Mouse (Mus musculus): ENCODE measurements around the gene Rnasel. TPM values are rescaled to one million over a fixed set of nuclear protein-coding genes. Genes with fewer than 3 reads are reported as not detected.
A peak's percentile ranks its signal among the peaks of the same experiment; 100 is the strongest.
"Not testable (repeated sequence)": the region's sequence is repeated elsewhere in the genome, so short reads cannot be mapped to it uniquely, and the experiment has no call there.

The Rnasel gene
- total RNA-seq, 2 experiments from 2014 or later: 6.9 to 7.5 TPM

DNA sequence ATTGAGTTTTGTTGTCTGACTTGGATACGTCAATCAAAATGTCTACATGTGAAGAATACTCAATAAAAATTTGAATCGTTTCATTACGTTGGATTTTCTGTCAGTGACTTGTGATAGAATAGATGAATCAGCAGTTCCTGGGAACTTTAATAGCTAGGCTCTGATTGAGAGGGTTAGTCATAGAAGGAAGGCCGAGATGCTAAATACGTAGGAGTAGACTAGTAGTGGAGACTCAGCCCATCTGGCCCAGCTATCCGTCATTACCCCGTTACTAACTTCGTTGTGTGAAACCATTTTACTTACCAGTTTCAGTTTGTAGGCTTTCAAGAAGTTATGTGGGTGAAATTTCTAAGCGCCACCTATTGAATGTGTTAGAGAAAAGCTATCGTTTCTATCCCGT is 14.9 kb downstream of the Rnasel start:
- intact Hi-C loops (cut with DNase I): no loop called here

DNA sequence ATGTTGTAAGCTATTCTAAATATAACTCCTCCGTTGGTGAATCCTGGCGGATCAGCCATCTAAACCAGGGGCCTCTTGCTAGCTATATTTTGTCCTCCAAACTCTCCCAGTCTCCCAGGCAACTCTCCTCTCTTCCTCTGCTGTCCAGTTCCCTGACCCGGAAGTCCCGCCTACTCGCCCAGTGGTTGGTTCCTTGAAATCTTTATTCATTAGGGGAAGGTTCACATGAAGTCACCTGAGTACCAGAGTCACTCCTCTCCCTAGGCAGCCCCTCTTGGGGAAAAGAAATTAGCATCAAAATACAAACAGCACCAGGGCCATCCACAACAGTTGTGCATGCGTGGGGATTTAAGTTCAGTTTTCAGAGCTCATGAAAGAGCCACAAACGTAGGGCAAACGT is 17.1 kb downstream of the Rnasel start:
- intact Hi-C loops (cut with DNase I): no loop called here
- no peak for DNase-seq

More for the DNA sequence above, 14.9 kb downstream of the Rnasel start:
- DNase-seq: no peak

DNA sequence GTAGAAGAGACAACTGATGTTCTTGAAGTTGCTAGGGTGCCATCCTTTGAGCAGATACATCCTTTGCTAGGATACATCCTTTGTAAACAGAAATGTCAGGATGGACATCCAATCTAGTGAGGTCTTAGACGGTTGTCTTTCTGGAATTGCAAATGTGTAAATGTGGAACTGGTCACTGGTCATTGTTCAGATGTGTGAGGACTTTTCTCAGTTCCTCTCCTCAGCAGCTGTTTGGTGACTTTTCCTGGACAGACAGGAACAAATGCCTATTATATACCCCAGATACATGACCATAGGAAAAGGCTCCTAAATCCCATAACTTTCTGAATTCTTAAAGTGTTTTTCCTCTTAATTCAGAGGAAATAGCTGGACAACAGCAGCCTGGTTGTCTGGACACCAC is 18.1 kb downstream of the Rnasel start:
- intact Hi-C loops (cut with DNase I): no loop called here
- no peak for DNase-seq

DNA sequence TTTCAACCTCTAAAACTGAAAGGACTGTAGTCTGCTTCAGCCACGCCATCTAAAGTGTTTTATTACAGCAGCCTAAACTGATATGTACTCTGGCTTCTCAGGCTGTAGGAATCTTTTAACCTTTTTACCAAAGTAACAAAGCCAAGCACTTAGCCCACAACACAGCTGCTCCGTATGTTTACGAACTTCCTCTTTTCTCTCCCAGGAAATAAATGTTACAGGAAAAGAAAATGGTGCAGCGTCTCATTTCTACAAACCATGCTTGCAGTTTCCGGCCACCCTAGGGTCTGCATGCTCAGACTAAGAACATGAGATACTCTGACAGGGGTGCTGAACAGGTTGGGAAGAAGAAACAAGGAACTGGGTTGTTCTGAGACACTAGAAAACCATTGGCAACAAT is 19.2 kb downstream of the Rnasel start:
- intact Hi-C loops (cut with DNase I): no loop called here
- no peak for DNase-seq

GRCm38 (mm10) chr1:153769571-153769970 is 20.3 kb downstream of the Rnasel start:
- DNase-seq; intact Hi-C loops (cut with DNase I): not testable (repeated sequence)

GRCm38 (mm10) chr1:153769998-153770775 is 21.0 kb downstream of the Rnasel start:
- intact Hi-C loops (cut with DNase I): no loop called here
- no peak for DNase-seq

DNA sequence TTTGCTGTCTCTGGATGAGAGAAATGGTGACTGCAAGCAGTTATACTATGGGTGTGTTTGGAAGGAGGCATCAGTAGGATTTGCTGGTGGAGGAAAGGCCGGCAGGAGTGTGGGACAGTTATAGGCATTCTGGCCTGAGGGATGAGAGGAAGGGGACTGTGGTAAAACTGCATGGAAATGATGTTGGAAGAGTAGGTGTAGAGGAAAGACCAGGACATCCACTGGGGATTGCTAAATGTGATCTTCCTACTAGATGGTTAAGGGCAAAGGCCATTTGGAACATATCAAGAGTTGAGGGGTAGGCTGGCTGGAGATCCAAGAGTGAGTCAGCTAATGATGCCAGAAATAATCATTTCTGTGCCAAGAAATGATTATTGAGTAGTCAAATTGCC is 21.5 kb downstream of the Rnasel start:
- intact Hi-C loops (cut with DNase I): no loop called here
- no peak for DNase-seq

DNA sequence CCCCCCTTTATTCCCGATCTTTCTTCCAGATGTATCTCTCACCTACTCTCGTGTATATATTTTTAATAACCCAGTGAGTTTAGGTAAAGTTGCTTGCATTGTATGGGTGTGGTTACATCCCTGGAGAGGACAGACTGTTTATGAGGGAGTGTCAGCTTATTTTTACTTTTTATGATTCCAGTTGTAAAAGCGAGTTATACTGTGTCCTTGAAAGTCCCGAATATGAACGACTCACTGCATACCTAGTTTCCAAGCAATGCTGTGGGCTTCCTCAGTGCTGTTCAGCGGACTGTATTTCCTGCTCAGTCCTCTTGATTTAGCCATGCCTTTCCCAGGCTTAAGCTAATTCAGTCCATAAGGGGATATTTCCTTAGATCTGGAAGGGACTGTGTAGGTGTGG is 25.9 kb downstream of the Rnasel start:
- intact Hi-C loops (cut with DNase I): no loop called here
- DNase-seq: no peak

- intact Hi-C loops (cut with DNase I): no loop called here
- DNase-seq: no peak
These were observed 27.0 kb downstream of the Rnasel start for GRCm38 (mm10) chr1:153776257-153776656.

GRCm38 (mm10) chr1:153778205-153778604 is 29.0 kb downstream of the Rnasel start:
- intact Hi-C loops (cut with DNase I): no loop called here
- no peak for DNase-seq

- intact Hi-C loops (cut with DNase I): no loop called here
- DNase-seq: no peak
These were observed 34.1 kb downstream of the Rnasel start for GRCm38 (mm10) chr1:153783339-153783738.

- intact Hi-C loops (cut with DNase I): no loop called here
- no peak for DNase-seq
These were observed 36.4 kb downstream of the Rnasel start for GRCm38 (mm10) chr1:153785608-153786007.

GRCm38 (mm10) chr1:153790708-153791107 is 41.5 kb downstream of the Rnasel start:
- no peak for DNase-seq

GRCm38 (mm10) chr1:153794241-153794640 is 45.0 kb downstream of the Rnasel start:
- intact Hi-C loops (cut with DNase I): no loop called here

More at GRCm38 (mm10) chr1:153790708-153791107, 41.5 kb downstream of the Rnasel start:
- intact Hi-C loops (cut with DNase I): no loop called here

GRCm38 (mm10) chr1:153802691-153803090 is 53.5 kb downstream of the Rnasel start:
- intact Hi-C loops (cut with DNase I): no loop called here
- peak; percentile 10 to 17 for DNase-seq

More at GRCm38 (mm10) chr1:153794241-153794640, 45.0 kb downstream of the Rnasel start:
- no peak for DNase-seq

GRCm38 (mm10) chr1:153803530-153803929 is 54.3 kb downstream of the Rnasel start:
- DNase-seq: peak in 1 of 2 experiments; percentile 2
- intact Hi-C loops (cut with DNase I): no loop called here

- DNase-seq: peak; percentile 65 to 79
- intact Hi-C loops (cut with DNase I): loop anchor here (5.0 kb wide), 2 partner anchors 55 to 250 kb away; no protein-coding TSS in a partner anchor
These were observed 58.3 kb downstream of the Rnasel start for GRCm38 (mm10) chr1:153807390-153807993.

Other genes starting within 250 kb of the Rnasel start
- 1 to 10 TPM; 1.7 to 1.8 TPM for gene Npl, start 199.4 kb upstream of the Rnasel start, total RNA-seq (2021)
- gene Rgs8, start 96.4 kb upstream of the Rnasel start, total RNA-seq (2021): not detected
- 1 to 10 TPM; 1.2 to 2.1 TPM for gene Rgs16, start 9.1 kb upstream of the Rnasel start, total RNA-seq (2021)
- not detected for gene Rgsl1, start 94.7 kb downstream of the Rnasel start, total RNA-seq (2021)
- not detected for gene Teddm1b, start 124.9 kb downstream of the Rnasel start, total RNA-seq (2021)
- not detected for gene Teddm1a, start 142.3 kb downstream of the Rnasel start, total RNA-seq (2021)
- gene Glul, start 150.5 kb downstream of the Rnasel start, total RNA-seq (2021): 100 to 1,000 TPM; 341 to 414 TPM
- gene Teddm2, start 150.8 kb downstream of the Rnasel start, total RNA-seq (2021): under 1 TPM; 0.56 to 0.86 TPM